Mouse (Mus musculus): ENCODE measurements around the gene Shroom3.

Gene Shroom3

DNA sequence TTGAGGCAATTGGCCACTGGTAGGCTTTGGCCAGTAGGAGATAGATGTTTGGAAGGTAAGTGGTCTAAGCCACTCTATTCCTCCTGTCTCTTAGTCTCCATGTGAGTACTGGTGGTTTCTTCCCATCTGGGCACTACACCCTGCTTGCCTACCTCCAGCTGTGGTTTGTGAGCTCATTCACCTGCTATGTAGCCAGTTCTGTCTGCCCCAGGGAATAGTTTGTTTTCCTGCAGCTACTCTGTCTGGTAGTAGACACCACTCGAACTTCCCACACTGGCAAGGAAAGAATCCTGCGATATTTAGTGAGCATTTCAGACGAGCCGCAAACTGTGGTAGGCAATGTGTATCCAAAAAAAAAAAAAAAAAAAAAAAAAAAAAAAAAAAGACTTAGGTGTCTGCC lies 68.3 kb downstream of the Shroom3 start:
- DNase-seq (ENCODE audit: low read depth, low spot score), result no peak

DNA sequence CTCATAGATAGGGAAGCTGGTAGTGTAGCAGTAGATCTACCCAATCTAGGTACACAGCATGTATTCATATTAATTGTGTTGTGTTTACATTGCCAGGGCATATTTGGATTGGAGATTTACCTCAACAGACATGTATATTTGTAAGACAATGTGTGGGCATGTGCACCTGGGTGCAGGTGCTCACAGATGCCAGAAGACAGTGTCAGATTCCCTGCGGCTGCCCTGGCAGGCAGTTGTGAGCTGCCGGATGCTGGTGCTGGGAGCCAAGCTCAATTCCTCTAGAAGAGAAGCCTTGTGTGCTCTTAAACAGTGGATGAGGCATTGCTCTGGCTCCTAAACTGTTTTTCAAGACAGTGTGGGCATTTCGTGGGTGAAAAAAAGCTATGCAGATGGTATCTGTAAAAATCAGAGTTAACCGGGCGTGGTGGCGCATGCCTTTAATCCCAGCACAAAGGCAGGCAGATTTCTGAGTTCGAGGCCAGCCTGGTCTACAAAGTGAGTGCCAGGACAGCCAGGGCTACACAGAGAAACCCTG lies 72.1 kb downstream of the Shroom3 start:
- DNase-seq (ENCODE audit: low read depth, low spot score), result no peak

DNA sequence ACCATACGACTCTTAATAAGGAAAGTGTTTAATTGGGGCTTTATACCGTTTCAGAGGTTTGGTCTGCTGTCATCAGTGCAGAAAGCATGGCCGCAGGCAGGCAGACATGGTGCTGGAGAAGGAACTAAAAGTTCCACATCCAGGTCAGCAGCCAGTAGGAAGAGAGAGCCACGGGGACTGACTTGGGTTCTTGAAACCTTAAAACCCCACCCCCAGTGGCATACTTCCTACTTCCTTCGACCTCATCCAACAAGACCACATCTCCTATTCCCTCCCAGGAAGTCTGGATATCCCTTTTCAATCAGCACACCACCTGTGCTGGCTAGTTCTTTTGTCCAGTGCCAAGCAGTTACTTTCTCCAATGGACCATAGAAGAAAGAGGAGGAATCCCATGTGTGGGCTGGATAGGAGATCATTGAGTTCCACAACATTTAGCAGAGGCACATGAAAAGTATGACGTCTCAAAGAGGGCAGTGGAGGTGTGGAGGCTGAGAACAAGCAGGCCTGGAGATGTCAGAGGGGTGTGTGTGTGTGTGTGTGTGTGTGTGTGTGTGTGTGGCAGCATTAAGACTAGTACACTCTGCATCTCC lies 76.0 kb downstream of the Shroom3 start:
- no peak for DNase-seq (ENCODE audit: low read depth, low spot score)

DNA sequence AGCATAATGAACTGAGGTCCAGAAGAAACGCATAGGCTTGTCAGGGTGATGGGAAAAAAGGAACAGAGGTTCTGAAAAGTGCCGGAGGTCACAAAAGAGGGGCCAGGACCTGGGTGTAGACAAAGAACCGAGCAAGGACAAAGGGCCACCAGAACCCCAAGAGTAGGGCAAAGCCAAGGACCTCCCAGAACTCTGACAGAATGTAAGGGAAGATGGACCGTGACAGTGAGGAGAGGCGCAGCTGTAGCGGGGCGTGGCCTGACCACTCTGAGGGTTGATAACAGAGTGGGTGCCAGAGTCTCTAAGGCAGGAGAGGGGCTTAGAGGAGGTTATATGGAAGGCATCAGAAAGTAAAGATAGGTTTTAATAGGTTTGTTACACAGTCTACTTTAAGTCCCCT lies 77.3 kb downstream of the Shroom3 start:
- no peak for DNase-seq (ENCODE audit: low read depth, low spot score)

DNA sequence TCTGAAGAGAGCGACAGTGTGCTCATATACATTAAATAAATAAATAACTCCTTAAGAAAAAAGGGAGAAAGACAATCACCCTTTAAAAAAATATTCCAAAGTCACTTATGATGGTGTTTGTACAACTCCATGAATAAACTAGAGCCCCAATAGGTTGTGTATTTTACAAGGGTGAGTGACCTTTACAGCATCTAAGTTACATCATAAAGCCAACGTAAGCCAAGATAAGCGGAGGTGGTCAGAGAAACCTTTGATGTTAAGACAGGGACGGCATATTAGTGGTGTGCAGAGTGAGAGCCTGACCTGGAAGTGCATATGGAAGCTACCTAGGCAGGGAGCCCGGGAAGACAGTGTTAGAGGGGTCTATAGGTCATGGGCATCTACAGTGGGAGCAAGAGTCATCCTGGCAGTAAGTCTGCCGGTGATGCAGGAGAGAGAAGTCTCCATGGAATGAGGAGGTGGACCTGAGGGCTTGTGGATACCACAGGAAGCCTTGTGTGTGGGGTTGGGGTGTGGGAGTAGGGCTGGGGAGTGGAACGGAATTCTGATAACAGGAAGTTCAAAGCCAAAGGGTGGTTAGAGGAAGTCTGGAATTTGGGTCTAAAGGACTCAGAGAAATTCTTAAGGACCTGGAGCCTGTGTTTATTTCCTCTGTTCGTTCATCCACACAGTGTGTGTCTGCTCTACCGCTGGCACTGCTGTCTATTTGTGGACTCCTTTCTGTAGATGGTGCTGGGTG lies 78.5 kb downstream of the Shroom3 start:
- DNase-seq (ENCODE audit: low read depth, low spot score), result no peak

DNA sequence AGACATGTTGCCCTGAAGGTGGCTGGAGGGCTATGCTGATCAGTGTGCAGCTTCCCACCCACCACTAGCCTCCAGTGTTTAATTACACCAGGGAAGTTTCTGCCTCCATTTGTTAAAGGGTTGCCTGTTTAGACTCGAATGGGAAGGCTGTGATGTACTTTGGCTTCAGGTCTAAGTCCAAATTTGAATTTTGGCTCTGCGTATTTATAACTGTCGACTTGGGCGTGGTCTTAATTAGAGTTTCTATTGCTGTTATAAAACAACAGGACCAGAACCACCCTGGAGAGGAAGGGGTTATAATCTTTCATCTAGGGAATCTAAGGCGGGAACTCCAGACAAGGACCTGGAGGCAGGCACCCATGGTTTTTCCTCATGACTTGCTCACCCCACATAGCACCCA lies 79.2 kb downstream of the Shroom3 start:
- DNase-seq (ENCODE audit: low read depth, low spot score), result no peak

DNA sequence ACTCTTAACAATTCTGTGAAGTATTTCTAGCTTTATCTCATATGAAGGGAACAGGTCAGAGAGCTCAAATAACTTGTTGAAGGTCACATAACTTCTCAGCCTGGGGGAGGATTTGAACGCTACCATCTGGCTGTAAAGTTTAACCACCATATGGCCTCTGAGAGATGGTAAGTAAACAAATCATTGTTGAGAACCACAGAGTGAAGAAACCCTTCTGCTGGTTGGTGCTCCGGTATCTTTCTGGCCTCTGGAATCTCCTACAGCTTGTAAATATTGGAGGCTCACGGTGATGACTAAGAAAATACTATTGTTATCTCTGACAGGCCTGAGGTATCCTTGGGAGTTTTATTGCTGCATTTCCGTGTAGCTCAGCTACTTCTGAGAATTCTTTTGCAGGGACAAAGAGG lies 80.3 kb downstream of the Shroom3 start:
- DNase-seq (ENCODE audit: low read depth, low spot score), result peak; percentile 70

DNA sequence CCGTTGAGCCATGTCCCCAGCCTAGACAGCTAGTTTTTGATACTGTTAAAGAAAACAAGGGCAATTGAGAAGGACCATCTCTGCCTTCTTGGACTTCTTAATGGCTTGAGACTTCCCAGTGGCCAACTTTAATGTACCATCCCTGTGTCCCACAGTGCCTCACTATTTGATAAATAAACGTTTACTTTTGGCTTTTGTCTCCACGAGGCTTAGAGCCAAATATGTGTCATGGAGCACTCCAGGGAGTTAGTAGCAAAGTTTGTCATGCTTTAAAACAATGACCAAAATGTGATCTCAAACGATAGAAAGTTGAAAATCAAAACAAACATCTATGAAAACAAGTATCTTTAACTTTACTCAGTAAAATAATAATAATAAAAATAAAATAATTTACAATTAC lies 83.1 kb downstream of the Shroom3 start:
- DNase-seq (ENCODE audit: low read depth, low spot score), result no peak

DNA sequence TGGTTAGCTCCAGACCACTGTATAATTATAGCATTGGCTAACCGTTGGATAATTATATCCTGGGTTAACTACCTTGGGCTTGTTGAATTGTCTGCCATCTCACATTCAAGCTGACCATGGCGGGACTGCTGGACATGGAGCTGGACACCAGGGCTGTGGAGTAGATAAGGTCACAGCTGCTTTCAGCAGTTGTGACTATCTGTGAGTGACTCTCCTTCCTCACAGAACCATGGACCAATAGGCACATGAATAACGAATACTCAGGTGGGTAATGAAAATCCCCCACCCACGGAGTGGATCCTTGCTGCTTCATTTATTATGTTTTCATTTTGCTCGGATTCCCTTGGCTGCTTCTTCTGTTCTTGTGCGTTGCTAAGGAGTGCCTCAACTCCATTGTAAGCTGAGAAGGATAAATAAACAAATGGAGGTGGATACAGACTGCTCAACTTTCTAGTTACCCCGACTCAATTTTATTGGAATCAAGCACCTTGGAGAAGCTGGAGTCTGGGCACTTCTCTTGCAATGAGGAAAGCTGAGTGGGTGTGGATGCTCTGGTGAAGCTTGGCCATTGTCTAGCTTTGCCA lies 84.1 kb downstream of the Shroom3 start:
- DNase-seq (ENCODE audit: low read depth, low spot score), result no peak

DNA sequence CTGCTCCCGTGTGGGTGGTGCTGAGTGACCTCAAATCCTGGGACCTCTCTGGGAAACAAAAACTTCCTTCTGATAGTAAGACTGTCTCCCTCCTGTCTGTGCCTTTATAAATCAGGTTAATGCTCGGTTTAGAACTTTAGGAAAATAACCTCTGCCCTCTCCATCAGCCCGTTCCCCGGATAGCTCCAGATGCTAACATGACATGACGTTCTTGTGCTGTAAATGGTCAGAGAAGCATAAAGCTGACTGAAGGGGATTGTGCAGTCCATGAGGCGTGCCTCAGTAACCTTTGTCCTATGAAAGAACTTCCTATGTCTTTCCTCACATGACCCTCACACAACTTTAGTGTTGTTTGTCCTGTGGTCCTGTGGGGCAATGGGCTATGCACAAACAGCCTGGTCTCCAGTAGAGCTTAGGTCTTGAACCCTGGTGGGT lies 84.6 kb downstream of the Shroom3 start:
- no peak for DNase-seq (ENCODE audit: low read depth, low spot score)

DNA sequence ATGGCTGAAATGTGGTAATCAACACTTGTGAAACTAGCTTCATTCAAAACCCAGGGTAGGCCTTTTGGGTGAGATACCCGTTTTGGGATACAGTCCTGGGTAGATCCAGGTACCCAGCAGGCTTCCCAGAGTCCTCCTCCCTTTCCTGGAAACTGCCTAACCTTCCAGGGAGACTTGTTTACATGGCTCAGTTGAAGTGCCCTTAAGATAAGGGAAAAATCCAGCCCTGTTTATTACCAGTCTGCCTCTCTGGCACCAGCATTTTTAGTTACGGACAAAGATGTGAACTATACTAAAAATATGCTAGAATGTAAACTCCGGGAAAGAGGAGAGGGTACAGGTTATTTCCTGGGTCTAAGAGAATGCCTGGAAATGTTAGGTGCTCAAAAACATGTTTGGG lies 90.6 kb downstream of the Shroom3 start:
- no peak for DNase-seq (ENCODE audit: low read depth, low spot score)

DNA sequence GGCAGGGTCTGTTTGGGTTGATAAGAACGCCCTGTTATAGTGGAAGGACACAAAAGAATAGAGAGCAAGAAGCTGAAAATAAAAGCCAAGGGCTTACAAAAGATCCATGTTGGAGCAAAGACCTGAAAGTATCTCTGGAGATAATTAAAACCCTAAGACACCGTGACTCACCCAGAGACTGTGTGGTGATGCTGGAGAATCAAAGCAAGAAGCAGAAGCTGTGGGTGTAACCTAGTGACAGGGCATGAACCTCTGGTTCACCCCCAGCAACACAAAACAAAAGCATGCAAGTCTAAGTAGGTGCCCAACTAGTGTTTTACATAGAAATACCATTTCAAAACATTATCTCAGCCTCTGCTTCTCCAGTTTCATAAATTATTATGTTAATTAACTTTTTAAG lies 91.2 kb downstream of the Shroom3 start:
- no peak for DNase-seq (ENCODE audit: low read depth, low spot score)

DNA sequence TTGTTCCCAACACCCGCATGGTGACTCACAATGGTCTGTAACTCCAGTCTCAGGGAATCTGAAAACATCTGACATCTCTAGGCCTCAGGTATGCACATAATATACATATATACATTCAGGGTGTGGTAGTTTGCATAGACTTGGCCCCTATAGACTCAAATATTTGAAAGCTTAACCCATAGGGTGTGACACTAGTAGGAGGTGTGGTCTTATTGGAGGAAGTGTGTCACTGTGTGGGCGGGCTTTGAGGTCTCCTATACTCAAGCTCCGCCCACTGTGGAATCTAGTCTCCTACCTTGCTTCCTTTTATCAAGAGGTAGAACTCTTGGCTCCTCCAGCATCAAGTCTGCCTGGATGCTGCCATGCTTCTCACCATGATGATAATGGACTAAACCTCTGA lies 91.7 kb downstream of the Shroom3 start:
- no peak for DNase-seq (ENCODE audit: low read depth, low spot score)

DNA sequence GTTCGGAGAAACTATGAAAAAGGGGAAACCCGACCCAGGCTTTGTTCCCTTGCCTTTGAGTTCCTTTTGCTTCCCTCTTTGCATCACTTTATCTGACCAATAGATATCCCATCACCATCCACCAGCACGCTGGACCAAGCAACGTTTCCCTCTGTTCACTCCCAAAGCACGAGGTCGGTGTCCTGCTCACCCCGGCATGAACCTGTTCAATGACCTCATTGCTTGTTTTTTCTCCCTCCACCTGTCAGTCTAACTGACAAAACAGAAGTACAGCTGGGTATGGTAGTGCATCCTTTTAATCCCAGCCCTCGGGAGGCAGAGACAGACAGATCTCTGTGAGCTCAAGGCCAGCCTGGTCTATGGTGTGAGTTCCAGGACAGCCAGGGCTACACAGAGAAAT lies 95.2 kb downstream of the Shroom3 start:
- no peak for DNase-seq (ENCODE audit: low read depth, low spot score)

DNA sequence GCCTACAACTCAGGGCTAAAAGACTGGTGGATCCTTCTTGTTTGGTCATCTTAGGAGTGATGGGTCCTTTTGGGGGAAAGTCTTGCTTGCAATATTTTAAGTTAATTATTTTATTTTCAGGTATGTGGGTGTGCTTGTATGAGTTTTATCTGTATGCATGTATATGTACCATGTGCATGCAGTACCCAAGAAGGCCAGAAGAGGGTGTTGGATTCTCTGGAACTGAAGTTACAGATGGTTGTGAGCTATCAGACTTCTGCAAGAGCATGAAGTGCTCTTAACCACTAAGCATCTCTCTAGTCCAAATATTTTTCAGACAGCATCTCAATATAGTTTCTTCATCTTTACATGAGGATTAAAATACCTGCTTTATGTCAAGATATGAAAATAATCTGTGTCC lies 97.8 kb downstream of the Shroom3 start:
- DNase-seq (ENCODE audit: low read depth, low spot score), result no peak

DNA sequence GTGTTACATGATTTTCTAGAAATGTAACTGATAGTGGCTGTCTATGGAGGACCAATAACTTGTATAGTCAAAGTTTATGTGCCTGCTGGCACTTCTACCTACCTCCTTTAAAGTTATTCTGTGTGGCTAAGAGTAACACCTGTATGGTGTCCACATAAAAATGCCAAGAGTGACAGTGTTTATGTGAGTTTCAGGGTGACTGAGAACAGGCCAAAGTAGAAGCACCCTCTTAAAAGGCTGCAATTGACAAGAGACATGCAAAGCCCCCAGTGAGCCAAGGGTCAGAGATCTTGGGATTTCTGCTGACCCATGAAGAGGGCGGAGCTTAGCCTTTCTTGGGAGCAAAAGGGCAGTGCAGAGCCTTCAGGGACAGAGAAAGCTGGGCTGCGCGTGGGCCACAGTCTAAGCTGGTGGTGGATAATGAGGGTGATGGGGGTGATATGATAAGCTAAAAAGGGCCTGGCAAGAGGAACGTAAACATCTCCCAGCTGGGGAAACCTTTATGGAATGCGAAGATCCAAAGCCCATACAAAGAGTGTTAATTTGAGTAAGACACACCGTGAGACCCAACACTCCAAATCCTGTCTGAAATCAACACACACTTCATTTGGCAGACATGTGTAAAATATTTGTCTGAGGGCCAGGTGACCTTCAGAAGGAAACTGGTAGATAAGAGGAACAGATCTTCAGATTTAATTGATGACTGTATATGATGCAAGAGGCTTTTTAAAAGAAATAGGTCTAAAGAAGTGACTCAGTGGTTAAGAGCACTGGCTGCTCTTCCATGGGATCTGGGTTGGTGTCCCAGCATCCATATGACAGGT lies 101.0 kb downstream of the Shroom3 start:
- no peak for DNase-seq (ENCODE audit: low read depth, low spot score)

DNA sequence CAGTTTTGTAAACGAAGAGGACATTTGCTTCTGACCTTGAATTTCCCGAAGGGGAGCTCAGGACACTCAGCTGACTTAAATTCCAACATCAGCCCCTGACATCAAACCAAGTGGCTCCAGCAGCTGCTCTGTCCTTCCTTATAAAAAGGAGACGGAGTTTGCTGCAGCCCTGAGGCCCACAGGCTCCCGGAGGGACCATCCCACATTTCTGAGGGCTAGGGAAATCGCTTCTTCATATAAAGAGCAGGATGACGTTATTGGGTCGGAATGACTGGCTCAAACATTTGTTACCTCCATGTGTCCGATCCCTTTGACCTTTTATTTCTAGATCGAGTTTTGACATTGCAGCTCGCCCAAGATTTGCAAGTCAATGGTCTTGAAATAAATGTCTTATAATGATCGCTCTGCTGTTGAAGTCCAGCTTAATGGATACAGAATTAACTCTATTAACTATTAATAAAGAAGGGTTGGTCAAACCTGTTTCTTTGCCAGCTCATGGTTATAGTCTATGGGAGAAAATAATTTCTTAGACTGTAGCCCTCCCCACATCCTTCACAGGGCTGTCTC lies 102.7 kb downstream of the Shroom3 start:
- DNase-seq (ENCODE audit: low read depth, low spot score), result no peak

DNA sequence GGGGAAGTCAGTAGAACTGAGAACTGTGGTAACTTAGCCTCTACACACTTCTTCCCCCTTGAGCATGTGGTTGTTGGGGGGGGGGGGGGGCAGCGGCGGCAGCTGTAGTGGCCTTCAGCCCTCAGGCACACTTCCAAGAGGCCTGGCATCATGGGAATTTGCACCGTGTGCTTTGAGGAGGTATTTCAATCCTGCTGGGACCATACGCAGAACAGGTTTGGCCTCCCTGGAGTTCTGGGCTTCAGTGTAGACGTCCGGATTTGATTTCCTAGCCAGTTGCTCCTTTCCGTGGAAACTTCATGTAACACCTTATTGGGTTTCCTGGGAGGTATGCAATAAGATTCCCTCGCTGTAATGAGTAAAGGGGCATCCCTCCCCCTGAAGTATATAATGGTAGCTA lies 105.8 kb downstream of the Shroom3 start:
- DNase-seq (ENCODE audit: low read depth, low spot score), result peak; percentile 17

DNA sequence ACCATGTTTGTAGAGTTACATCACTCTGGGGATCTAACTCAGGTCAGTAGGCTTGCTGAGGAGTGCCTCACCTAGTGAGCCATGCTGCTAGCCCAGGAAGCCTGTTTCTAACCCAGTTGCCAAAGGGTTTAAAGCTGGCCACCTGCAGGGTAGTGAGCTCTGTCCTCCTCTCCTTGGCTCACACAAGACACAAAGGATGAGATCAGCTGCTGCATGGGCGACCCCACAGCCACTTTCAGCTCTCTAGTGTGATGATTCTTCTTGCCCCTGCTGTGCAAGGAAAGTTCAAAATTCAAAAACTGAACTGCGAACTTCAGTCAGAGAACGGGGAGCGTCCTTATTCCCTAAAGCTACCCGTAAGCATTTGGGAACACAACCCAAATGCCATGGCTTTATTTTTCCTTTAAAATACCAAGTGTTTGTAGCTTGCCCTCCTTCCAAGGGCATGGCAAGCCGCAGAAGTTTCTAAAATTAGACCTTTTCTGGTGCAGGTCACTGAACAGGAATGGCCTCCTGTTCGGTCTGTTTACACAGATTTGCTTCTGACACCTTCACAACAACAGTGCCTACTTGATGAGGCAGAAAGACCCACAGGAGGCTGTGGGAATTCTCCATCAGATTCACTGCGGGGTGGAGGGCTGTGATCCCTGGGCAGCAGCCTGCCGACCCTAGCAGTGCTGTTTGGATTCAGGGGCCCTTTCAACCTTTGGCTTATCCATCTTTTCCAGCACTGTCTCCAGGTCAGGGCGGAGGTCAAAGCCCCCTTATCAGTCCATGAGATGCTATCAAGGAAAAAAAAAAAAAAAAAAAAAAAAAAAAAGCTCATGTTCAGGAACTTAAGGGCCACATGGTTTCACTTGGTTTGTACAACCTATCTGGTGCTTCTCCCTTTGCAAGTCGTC lies 113.1 kb downstream of the Shroom3 start:
- no peak for DNase-seq (ENCODE audit: low read depth, low spot score)

DNA sequence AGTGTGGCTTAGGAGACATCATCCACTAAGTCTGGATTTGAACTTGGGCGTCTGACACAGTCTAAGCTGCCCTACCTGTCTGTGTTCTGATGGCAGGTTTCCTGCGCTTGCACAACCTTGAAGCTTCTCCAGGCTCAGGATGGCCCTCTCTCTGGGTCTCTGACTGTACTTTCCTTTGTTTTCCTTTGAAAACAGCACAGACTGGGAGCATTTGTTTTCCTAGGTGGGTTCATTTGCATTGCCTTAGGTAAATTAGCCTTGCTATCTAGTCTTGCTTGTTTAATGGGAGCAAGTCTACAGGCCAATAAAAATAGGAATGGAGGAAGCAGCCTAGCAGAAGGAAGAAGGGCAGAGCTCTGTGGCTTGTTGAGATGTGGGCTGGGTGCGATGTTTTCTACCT lies 114.7 kb downstream of the Shroom3 start:
- no peak for DNase-seq (ENCODE audit: low read depth, low spot score)

DNA sequence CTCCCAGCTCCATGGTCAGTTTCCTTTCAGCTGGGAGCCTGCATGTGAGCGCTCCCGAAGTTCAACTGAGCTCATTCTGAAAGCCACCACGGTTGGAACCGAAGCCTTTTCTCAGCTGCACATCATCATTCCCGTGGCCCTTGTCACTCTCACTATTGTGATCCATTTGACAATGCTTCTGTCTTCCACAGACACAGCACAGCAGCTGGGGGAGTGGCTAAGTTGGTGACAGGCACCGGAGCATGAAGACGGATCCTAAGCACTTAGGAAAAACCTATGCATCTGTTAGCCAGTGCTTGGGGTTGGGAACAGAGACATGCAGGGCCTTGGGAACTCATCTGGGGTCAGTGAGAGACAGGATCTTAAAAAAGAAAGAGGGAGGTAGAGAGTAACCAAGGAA lies 121.1 kb downstream of the Shroom3 start:
- no peak for DNase-seq (ENCODE audit: low read depth, low spot score)

Measured in forelimb bud, embryonic 11.5 days (tissue).